Mouse (Mus musculus): ENCODE results near the gene Ftl1. TPM values are rescaled to one million over a fixed set of nuclear protein-coding genes. Genes with fewer than 3 reads are reported as not detected.
A peak's percentile ranks its signal among the peaks of the same experiment; 100 is the strongest.

Ftl1 gene
- total and polyA plus RNA-seq, 3 experiments: 1,416 to 2,290 TPM; not detected in 1

- Histone ChIP-seq H3K9me3 (replicated peaks; ENCODE audit: insufficient read depth, low read length) (no peaks in the 10 kb centered on the region), H3K36me3 (ENCODE audit: control insufficient read depth in 1 of 2, insufficient read depth in 2 of 2, low read length in 2 of 2) (peaks cover 7 to 25% of the 10 kb centered on the region in 2 experiments), H3K4me1 (ENCODE audit: control insufficient read depth in 1 of 2, insufficient read depth in 2 of 2, low read length in 2 of 2) (peaks cover 8 to 28% of the 10 kb centered on the region in 2 experiments), H3K27me3 (ENCODE audit: control insufficient read depth in 1 of 2, insufficient read depth in 2 of 2, low read length in 2 of 2) (no peaks in the 10 kb centered on the region), H3K4me3 (ENCODE audit: control insufficient read depth in 1 of 2, insufficient read depth in 1 of 2, low read depth in 2 of 2, low read length in 2 of 2) (no peak overlapping the region), H3K27ac (ENCODE audit: control insufficient read depth, low read depth, low read length) (no peak overlapping the region), H3K79me2 (ENCODE audit: control insufficient read depth, insufficient read depth, low read length, poor library complexity) (peaks cover 41% of the 10 kb centered on the region), H3K9ac (ENCODE audit: control insufficient read depth, low read depth, low read length, poor library complexity, severe bottlenecking) (no peak overlapping the region)
- no peak for TF ChIP-seq SIN3A (IDR thresholded peaks at IDR 0.05; ENCODE audit: low read length)
- no peak for TF ChIP-seq POLR2AphosphoS5 (IDR thresholded peaks at IDR 0.05; ENCODE audit: borderline replicate concordance, low read depth, low read length)
- no peak for TF ChIP-seq USF2 (IDR thresholded peaks at IDR 0.05; ENCODE audit: borderline replicate concordance in 1 of 2, insufficient read depth in 1 of 2, low read depth in 1 of 2, low read length in 2 of 2)
- TF ChIP-seq BHLHE40 (IDR thresholded peaks at IDR 0.05; ENCODE audit: borderline replicate concordance, low read depth, low read length): no peak
- no peak for TF ChIP-seq ELF1 (IDR thresholded peaks at IDR 0.05; ENCODE audit: low read depth, low read length)
- no peak for TF ChIP-seq MAX (IDR thresholded peaks at IDR 0.05; ENCODE audit: low read length)
- TF ChIP-seq ZC3H11A (IDR thresholded peaks at IDR 0.05; ENCODE audit: low read depth, low read length): no peak
- no peak for TF ChIP-seq CHD2 (IDR thresholded peaks at IDR 0.05; ENCODE audit: low read length)
- no peak for TF ChIP-seq TBP (IDR thresholded peaks at IDR 0.05; ENCODE audit: low read depth, low read length)
- TF ChIP-seq USF1 (IDR thresholded peaks at IDR 0.05; ENCODE audit: low read depth, low read length): no peak
- TF ChIP-seq CTCF (IDR thresholded peaks at IDR 0.05 in 2 of 3, conservative IDR thresholded peaks at IDR 0.05 in 1 of 3; ENCODE audit: control insufficient read depth in 1 of 3, insufficient read depth in 1 of 3, low read depth in 2 of 3, low read length in 3 of 3, poor library complexity in 1 of 3, severe bottlenecking in 1 of 3): no peak
- TF ChIP-seq MAZ (IDR thresholded peaks at IDR 0.05; ENCODE audit: low read depth, low read length): no peak
- TF ChIP-seq RAD21 (IDR thresholded peaks at IDR 0.05; ENCODE audit: low read depth, low read length): no peak
- no peak for TF ChIP-seq MYC (IDR thresholded peaks at IDR 0.05; ENCODE audit: low read depth, low read length)
- TF ChIP-seq NELFE (IDR thresholded peaks at IDR 0.05; ENCODE audit: low read depth, low read length): no peak
- no peak for TF ChIP-seq SMC3 (IDR thresholded peaks at IDR 0.05; ENCODE audit: low read depth, low read length)
- no peak for TF ChIP-seq UBTF (IDR thresholded peaks at IDR 0.05; ENCODE audit: borderline replicate concordance, insufficient read depth, low read depth, low read length)
- DNase-seq (ENCODE audit: low read depth, low spot score): no peak
These were observed 2.6 kb upstream of the Ftl1 start for GRCm38 (mm10) chr7:45462325-45462724.

- H3K4me3 ChIP-seq (ENCODE audit: control insufficient read depth in 1 of 2, insufficient read depth in 1 of 2, low read depth in 2 of 2, low read length in 2 of 2): no peak overlapping the region
- TF ChIP-seq NELFE (IDR thresholded peaks at IDR 0.05; ENCODE audit: low read depth, low read length) (no peak), POLR2AphosphoS2 (IDR thresholded peaks at IDR 0.05; ENCODE audit: low read length) (no peak), KAT2A (conservative IDR thresholded peaks at IDR 0.05; ENCODE audit: low read depth, low read length) (no peak), GABPA (IDR thresholded peaks at IDR 0.05; ENCODE audit: low read depth, low read length) (no peak), CHD2 (IDR thresholded peaks at IDR 0.05; ENCODE audit: low read length) (no peak), RAD21 (IDR thresholded peaks at IDR 0.05; ENCODE audit: low read depth, low read length) (no peak), CHD1 (IDR thresholded peaks at IDR 0.05; ENCODE audit: low read depth, low read length) (no peak), NRF1 (IDR thresholded peaks at IDR 0.05; ENCODE audit: insufficient read depth, low read depth, low read length, poor library complexity, severe bottlenecking) (no peak), USF2 (IDR thresholded peaks at IDR 0.05; ENCODE audit: borderline replicate concordance in 1 of 2, insufficient read depth in 1 of 2, low read depth in 1 of 2, low read length in 2 of 2) (no peak), ELF1 (IDR thresholded peaks at IDR 0.05; ENCODE audit: low read depth, low read length) (no peak)
- peaks cover 7 to 26% of the 10 kb centered on the region in 2 experiments for H3K36me3 ChIP-seq (ENCODE audit: control insufficient read depth in 1 of 2, insufficient read depth in 2 of 2, low read length in 2 of 2)
- no peaks in the 10 kb centered on the region for H3K27me3 ChIP-seq (ENCODE audit: control insufficient read depth in 1 of 2, insufficient read depth in 2 of 2, low read length in 2 of 2)
- no peaks in the 10 kb centered on the region for H3K9me3 ChIP-seq (replicated peaks; ENCODE audit: insufficient read depth, low read length)
- peaks cover 41% of the 10 kb centered on the region for H3K79me2 ChIP-seq (ENCODE audit: control insufficient read depth, insufficient read depth, low read length, poor library complexity)
- 0 out of 2 replicates have a peak overlapping the region, but pooled peaks have one; percentile 7 for H3K27ac ChIP-seq (ENCODE audit: control insufficient read depth, low read depth, low read length)
- H3K4me1 ChIP-seq (ENCODE audit: control insufficient read depth in 1 of 2, insufficient read depth in 2 of 2, low read length in 2 of 2): peaks cover 7 to 29% of the 10 kb centered on the region in 2 experiments; a peak in 3 of 4 replicates
- no peak for DNase-seq (ENCODE audit: low read depth, low spot score)
- no peak overlapping the region for H3K9ac ChIP-seq (ENCODE audit: control insufficient read depth, low read depth, low read length, poor library complexity, severe bottlenecking)
These were observed 2.1 kb upstream of the Ftl1 start for GRCm38 (mm10) chr7:45461781-45462180.
